Mouse (Mus musculus) neural tube, embryonic 12.5 days (tissue): ENCODE measurements at regions not wholly inside any gene's neighbourhood (a gene's known extent, or its start where the extent isn't known, plus 50 kb on each side); places are given as distances from the start of the nearest gene placed in this dataset.

ENCODE experiments used
- ATAC-seq: fragments of 200-750 bp; cut with Nextera tagmentation; 2 replicates; pipeline ENCODE4 v1.8.0; 2017; ENCODE audit warnings: low read depth, mild to moderate bottlenecking, moderate TSS enrichment, moderate library complexity; ENCODE audit not compliant: low FRiP score
- H3K27ac ChIP-seq: fragments of 300-500 bp; sonication (generic); 2 replicates; pipeline ENCODE4 v1.5.1; 2016
- H3K27me3 ChIP-seq: fragments of 300-500 bp; sonication (generic); replicated peaks from 2 replicates; pipeline ENCODE4 v1.6.1; 2016; ENCODE audit warnings: mild to moderate bottlenecking
- H3K36me3 ChIP-seq: fragments of 300-500 bp; sonication (generic); 2 replicates; pipeline ENCODE4 v1.6.1; 2016; ENCODE audit warnings: mild to moderate bottlenecking
- H3K4me1 ChIP-seq: fragments of 300-500 bp; sonication (generic); 2 replicates; pipeline ENCODE4 v1.6.1; 2016
- H3K4me2 ChIP-seq: fragments of 300-500 bp; sonication (generic); replicated peaks from 2 replicates; pipeline ENCODE4 v1.6.1; 2016; ENCODE audit warnings: mild to moderate bottlenecking
- H3K4me3 ChIP-seq: fragments of 300-500 bp; sonication (generic); 2 replicates; pipeline ENCODE4 v1.5.1; 2016
- H3K9ac ChIP-seq: fragments of 300-500 bp; sonication (generic); 2 replicates; pipeline ENCODE4 v1.6.1; 2016; ENCODE audit warnings: mild to moderate bottlenecking
- H3K9me3 ChIP-seq: fragments of 300-500 bp; sonication (generic); 2 replicates; pipeline ENCODE4 v1.6.1; 2016; ENCODE audit warnings: mild to moderate bottlenecking
- WGBS: fragments of 180-500 bp; shearing (Covaris S2); methylation state at CpG from one replicate; pipeline ENCODE4 v1.1.7; 2016; 5-methylcytosine and 5-hydroxymethylcytosine counted together

DNA sequence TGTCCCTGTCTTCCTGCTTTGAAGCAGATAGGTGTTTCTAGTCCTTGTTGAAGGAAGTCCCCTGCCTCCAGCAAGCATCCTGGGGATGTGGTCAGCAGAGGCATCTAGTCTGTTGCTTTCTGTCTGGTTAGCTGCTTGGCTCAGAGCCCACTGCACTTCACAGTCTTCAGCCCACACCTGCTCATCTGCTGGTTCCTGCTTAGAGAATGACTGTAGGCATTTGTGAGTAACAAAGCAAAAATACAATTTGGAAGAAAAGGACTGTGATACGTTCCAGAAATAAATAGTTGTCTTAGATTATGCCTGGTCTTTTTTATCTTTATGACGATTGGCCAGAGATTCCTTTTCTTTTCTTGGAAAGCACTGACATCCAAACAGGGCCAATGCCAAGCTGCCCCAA is 246.6 kb upstream of the Sox2 start:
- no peaks in the 10 kb centered on the region for H3K4me1 ChIP-seq

DNA sequence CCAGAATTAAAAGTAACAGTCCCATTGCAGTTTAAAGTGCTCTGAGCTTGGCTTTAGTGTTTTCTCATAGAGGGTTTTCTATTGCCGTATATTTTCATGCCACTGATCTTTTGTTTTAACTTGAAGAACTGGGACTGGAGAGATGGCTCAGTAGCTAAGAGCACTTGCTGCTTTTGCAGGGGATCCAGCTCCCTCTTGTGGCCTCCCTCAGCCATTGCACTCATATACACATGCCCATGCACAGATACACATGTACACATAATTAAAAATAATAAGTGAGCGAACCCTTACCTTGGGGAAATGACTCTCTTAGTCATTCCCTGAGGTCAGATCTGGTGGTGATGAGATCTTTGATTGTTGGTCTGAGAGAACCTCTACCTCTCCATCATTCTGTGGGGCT is 258.9 kb upstream of the Sox2 start:
- H3K9ac ChIP-seq: no peak overlapping the region
- no peaks in the 10 kb centered on the region for H3K36me3 ChIP-seq
- no peak for ATAC-seq
- 91% methylated on average over 2 of the region's 2 CpGs for WGBS
- no peak overlapping the region for H3K4me3 ChIP-seq
- peaks cover 12% of the 10 kb centered on the region for H3K9me3 ChIP-seq
- no peak overlapping the region for H3K27ac ChIP-seq
- no peaks in the 10 kb centered on the region for H3K4me1 ChIP-seq
- no peaks in the 10 kb centered on the region for H3K27me3 ChIP-seq
- no peak overlapping the region for H3K4me2 ChIP-seq

More for the DNA sequence above, 246.6 kb upstream of the Sox2 start:
- ATAC-seq: no peak
- H3K27me3 ChIP-seq: no peaks in the 10 kb centered on the region
- no peak overlapping the region for H3K4me3 ChIP-seq
- H3K4me2 ChIP-seq: no peak overlapping the region
- no peaks in the 10 kb centered on the region for H3K9me3 ChIP-seq
- WGBS: 92% methylated on average over 2 of the region's 2 CpGs
- H3K36me3 ChIP-seq: no peaks in the 10 kb centered on the region
- H3K9ac ChIP-seq: no peak overlapping the region
- no peak overlapping the region for H3K27ac ChIP-seq

DNA sequence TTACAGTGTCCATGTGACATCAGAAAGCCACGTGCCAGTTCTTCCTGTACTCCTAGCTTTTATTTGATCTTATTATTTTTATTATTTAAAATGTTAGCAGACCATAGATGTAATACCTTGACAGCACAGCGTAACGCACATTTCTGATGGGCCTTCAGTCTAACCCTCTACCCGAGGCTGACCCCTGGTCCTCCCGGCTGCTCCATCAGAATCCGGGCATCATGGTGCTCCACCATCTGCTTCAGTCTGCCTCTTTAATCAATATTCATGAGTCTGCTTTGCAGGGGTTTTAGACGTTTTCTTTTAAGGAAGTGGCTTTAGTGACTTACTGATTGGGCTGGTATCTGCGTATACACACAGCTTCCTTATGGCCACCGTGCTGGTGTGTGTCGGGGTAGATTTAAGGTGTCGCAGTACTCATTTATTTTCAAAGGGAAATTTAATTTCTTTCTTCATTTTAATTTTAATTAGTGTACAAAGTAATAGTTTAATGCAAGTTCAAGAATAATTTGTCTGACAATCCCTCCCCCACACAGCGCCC is 265.2 kb upstream of the Sox2 start:
- 59% methylated on average over 12 of the region's 12 CpGs for WGBS
- ATAC-seq: no peak
- no peak overlapping the region for H3K4me3 ChIP-seq
- H3K9ac ChIP-seq: no peak overlapping the region
- no peaks in the 10 kb centered on the region for H3K27me3 ChIP-seq
- H3K4me1 ChIP-seq: 0 out of 2 replicates have a peak, but pooled peaks cover 2% of the 10 kb centered on the region
- H3K36me3 ChIP-seq: no peaks in the 10 kb centered on the region
- no peaks in the 10 kb centered on the region for H3K9me3 ChIP-seq
- H3K4me2 ChIP-seq: no peak overlapping the region
- no peak overlapping the region for H3K27ac ChIP-seq

DNA sequence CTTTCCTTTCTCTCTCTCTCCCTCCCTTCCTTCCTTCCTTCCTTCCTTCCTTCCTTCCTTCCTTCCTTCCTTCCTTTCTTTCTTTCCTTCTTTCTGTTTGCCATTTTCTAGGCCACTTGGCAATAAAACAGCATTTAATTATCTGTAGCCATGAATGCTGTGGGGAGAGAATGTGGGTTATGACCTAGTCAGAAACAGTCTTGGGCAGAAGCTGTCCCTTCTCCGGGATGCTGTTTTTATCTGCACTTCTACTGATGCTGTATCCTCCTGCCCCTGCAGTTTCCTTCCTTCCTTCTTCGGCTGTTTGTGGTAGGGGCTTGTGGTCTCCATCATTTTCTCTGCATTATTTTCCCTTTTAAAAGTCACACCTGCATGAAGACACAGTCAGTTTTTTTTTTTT is 272.3 kb upstream of the Sox2 start:
- no peak for ATAC-seq
- no peaks in the 10 kb centered on the region for H3K27me3 ChIP-seq
- no peaks in the 10 kb centered on the region for H3K9me3 ChIP-seq
- no peak overlapping the region for H3K4me3 ChIP-seq
- peak overlapping the region; percentile 42; the same call in 1 of the 2 replicates for H3K4me2 ChIP-seq
- no peak overlapping the region for H3K9ac ChIP-seq
- no peaks in the 10 kb centered on the region for H3K36me3 ChIP-seq
- WGBS: 30% methylated on average over 2 of the region's 2 CpGs
- H3K4me1 ChIP-seq: peaks cover 9% of the 10 kb centered on the region; the same call in 1 of the 2 replicates
- H3K27ac ChIP-seq: no peak overlapping the region

DNA sequence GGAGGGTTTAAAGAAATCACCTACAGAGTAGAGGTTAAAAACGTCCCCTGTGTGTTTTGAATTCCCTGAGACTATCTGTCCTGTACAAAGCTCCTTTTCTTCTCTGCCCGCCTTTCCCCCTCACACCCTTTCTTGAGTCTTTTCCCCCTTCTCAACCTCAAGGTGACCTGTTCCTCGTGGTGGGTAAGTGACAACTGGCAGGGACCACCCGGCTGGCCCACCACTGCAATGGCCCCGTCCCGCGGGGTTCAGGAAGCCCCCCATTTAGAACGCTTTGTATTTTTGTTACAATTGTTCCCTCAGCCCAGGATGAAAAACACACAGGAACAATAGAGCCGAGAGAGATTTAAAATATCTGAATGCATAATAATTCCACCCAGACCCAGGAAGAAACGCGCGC is 272.9 kb upstream of the Sox2 start:
- Histone ChIP-seq H3K9me3 (no peaks in the 10 kb centered on the region), H3K36me3 (no peaks in the 10 kb centered on the region), H3K27me3 (no peaks in the 10 kb centered on the region), H3K27ac (no peak overlapping the region), H3K4me3 (no peak overlapping the region), H3K9ac (no peak overlapping the region), H3K4me2 (peak overlapping the region; percentile 42), H3K4me1 (peaks cover 9% of the 10 kb centered on the region; the same call in 1 of the 2 replicates)
- 27% methylated on average over 12 of the region's 12 CpGs for WGBS
- ATAC-seq: no peak

DNA sequence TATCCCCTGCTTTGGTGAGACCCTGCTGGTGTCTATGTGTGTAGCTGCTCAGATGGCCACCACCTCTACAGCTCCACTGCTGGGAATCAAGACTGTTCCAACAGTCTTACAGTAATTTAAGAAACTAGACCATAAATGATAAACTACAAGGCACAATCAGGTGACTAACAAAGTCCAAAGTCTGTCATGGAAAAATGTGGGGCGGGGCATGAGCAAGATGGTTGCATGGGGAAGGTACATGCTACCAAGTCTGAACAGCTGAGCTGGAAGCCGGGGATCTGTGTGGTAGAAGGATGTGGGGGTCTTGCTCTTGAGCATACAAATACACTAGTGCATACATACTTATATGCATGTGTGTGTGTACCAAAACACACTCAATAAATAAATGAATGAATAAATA is 278.8 kb upstream of the Sox2 start:
- Histone ChIP-seq H3K27me3 (no peaks in the 10 kb centered on the region), H3K9me3 (no peaks in the 10 kb centered on the region), H3K4me3 (no peak overlapping the region), H3K27ac (no peak overlapping the region), H3K4me1 (no peaks in the 10 kb centered on the region), H3K9ac (no peak overlapping the region), H3K36me3 (no peaks in the 10 kb centered on the region), H3K4me2 (no peak overlapping the region)
- no peak for ATAC-seq
- 96% methylated on average over 2 of the region's 2 CpGs for WGBS

DNA sequence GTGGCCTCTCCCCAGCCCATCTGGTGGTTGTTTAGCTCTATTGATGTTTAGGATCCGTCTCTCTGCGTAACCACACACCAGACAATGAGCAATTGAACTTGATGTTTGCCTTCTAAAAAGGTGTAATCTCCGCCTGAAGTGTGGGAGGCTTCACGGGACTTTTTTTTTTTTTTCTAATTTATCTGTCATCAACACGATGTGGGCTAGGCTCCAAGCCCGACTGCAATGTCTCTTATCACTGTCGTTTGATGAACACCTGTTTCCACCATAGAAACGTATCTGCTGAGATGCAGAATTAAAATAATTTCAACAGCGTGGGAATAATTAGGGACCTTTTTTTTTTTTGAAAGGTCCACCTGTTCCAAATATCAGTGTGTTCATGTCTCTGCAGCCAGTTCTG is 257.0 kb upstream of the Dnajc19 start:
- no peak overlapping the region for H3K27ac ChIP-seq
- H3K4me2 ChIP-seq: no peak overlapping the region
- H3K9me3 ChIP-seq: no peaks in the 10 kb centered on the region
- H3K4me3 ChIP-seq: no peak overlapping the region
- H3K36me3 ChIP-seq: no peaks in the 10 kb centered on the region
- 83% methylated on average over 9 of the region's 9 CpGs for WGBS
- no peak for ATAC-seq
- H3K9ac ChIP-seq: no peak overlapping the region
- no peaks in the 10 kb centered on the region for H3K4me1 ChIP-seq
- H3K27me3 ChIP-seq: no peaks in the 10 kb centered on the region

DNA sequence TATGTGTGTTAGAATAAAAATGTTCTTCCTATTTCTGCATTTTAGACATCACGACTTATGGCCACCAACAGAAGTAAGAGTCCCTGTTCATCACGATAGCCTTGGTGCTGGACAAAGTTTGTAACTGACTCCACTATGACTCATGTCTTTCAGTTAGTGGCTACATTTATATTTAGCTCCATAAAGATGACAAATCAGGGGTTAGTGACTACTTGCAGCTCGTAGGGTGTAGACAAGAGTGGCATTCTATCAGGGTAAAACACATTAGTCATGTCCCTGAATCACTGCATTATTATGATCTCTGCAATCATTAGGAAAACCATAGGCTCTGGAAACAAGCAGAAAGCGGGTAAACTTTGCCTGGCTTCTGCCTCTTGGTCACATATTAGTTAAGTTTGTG is 252.4 kb upstream of the Dnajc19 start:
- no peaks in the 10 kb centered on the region for H3K36me3 ChIP-seq
- no peaks in the 10 kb centered on the region for H3K27me3 ChIP-seq
- no peak overlapping the region for H3K4me2 ChIP-seq
- H3K9me3 ChIP-seq: no peaks in the 10 kb centered on the region
- H3K27ac ChIP-seq: no peak overlapping the region
- H3K4me1 ChIP-seq: peaks cover 17% of the 10 kb centered on the region
- H3K9ac ChIP-seq: no peak overlapping the region
- ATAC-seq: no peak
- H3K4me3 ChIP-seq: no peak overlapping the region
- 87% methylated on average over 4 of the region's 4 CpGs for whole genome bisulfite sequencing

DNA sequence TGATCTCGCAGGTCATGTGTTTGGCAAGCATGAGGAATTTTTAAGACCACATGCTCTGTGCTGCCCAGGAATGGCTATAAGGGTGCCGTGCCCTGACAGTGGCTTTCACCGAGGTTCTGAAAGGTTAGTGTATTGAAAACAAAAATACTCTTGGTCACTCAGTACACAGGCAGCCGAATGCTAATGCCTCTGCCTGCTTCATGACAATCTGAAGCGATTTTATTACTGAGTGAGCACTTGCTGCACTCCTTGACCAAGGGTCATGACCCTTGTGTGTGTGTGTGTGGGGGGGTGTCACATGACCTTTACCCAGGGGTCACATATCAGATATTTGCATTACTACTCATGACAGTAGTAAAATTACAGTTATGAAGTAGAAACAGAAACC is 250.8 kb upstream of the Dnajc19 start:
- H3K4me1 ChIP-seq: peaks cover 17% of the 10 kb centered on the region
- peak; percentile 52 for ATAC-seq
- no peak overlapping the region for H3K27ac ChIP-seq
- no peaks in the 10 kb centered on the region for H3K36me3 ChIP-seq
- H3K27me3 ChIP-seq: no peaks in the 10 kb centered on the region
- WGBS: 17% methylated on average over 5 of the region's 5 CpGs
- H3K4me2 ChIP-seq: peak overlapping the region; percentile 35; the same call in 1 of the 2 replicates
- H3K9ac ChIP-seq: no peak overlapping the region
- no peak overlapping the region for H3K4me3 ChIP-seq
- H3K9me3 ChIP-seq: no peaks in the 10 kb centered on the region

DNA sequence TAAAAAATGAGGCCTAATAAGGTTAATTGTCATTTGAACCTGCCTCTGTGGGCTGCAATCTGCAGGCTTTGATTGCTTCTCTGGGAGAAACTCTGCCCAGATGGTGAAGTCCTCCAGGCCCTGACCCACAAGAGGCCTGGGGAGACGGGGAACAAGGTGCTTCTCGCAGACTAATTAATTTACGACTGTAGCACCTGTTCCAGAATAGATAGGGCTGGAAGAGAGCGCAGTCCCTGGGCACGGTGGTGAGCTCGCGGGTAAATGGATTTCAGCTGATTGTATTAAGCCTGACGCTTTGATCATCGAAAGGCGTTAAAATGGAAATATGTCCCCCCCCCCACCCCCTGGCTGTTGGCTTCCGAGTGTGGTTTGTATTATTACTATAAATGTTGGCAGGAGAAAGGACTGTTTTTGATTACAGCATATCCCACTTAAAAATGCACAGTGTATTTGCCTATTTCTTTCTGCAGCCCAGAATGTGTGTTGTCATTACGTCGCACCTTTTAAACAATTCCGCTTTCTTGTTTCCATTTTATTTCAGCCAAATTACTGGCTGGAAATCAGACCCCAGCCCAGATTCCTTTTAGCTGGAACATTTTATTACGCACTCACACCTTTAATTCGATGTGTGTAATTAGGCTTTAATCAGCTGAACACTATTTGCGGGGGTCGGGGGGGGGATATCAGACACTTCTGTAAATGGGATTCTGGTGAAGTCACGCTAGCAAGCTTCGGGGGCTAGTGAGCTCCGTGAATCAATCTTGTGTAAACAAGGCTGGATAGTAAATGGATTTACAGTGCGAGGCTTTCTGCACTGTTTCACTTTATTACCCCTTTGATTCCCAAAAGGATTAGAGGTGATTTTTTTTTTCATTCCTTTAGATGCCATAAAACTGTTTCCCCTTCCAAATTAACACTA is 250.1 kb upstream of the Dnajc19 start:
- H3K4me1 ChIP-seq: peaks cover 17% of the 10 kb centered on the region
- no peak overlapping the region for H3K9ac ChIP-seq
- no peaks in the 10 kb centered on the region for H3K9me3 ChIP-seq
- peak overlapping the region; percentile 35; the same call in 1 of the 2 replicates for H3K4me2 ChIP-seq
- ATAC-seq: peak; percentile 79
- H3K4me3 ChIP-seq: no peak overlapping the region
- 24% methylated on average over 22 of the region's 22 CpGs for WGBS
- H3K27ac ChIP-seq: no peak overlapping the region
- 0 out of 2 replicates have a peak, but pooled peaks cover 5% of the 10 kb centered on the region for H3K27me3 ChIP-seq
- no peaks in the 10 kb centered on the region for H3K36me3 ChIP-seq

DNA sequence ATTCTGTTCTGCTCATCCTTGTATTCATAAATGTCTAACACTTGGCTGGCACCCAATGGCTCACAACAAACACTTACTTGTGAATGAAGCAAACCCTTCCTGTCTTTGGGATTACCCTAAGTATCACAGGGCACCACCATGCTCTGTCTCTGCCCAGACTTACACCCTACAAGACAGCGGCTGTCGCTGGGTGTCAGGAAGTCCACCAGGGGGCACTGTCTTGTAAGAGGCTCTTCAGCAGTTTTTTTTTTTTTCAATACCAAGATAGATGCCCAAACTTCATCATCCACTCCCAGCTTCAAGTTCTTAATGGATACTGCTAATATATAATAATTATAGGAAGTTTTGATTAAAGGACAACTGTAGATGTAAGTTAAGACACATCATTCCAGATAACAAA is 247.7 kb upstream of the Dnajc19 start:
- no peak for ATAC-seq
- WGBS: 37% methylated on average over 2 of the region's 2 CpGs

DNA sequence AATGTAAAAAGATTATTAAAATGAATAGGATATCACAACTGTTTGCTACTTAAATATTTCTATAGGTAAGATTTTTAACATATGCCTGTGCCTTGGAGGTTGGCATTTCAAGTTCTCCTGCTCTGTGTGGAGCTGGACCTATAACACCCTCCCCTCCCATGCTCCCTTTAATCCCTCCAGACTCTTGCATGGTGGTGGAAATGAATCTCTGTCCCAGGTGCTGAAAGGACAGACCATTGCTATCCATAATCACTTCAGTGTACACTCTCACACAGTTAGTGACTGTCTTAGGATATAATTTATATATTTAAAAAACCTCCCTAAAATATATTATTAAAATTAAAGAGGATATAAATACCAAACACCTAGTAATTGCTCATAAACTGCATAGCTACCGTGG is 244.5 kb upstream of the Dnajc19 start:
- 86% methylated on average over 1 of the region's 1 CpGs for WGBS

More for the DNA sequence above, 247.7 kb upstream of the Dnajc19 start:
- Histone ChIP-seq H3K27ac (no peak overlapping the region), H3K36me3 (no peaks in the 10 kb centered on the region), H3K9me3 (no peaks in the 10 kb centered on the region), H3K9ac (no peak overlapping the region), H3K4me2 (no peak overlapping the region), H3K4me3 (no peak overlapping the region), H3K27me3 (0 out of 2 replicates have a peak, but pooled peaks cover 6% of the 10 kb centered on the region), H3K4me1 (peaks cover 17% of the 10 kb centered on the region)

More for the DNA sequence above, 244.5 kb upstream of the Dnajc19 start:
- Histone ChIP-seq H3K4me3 (no peak overlapping the region), H3K27ac (no peak overlapping the region), H3K9me3 (no peaks in the 10 kb centered on the region), H3K9ac (no peak overlapping the region), H3K4me2 (no peak overlapping the region), H3K27me3 (0 out of 2 replicates have a peak, but pooled peaks cover 6% of the 10 kb centered on the region), H3K36me3 (no peaks in the 10 kb centered on the region), H3K4me1 (peaks cover 2% of the 10 kb centered on the region; the same call in 1 of the 2 replicates)
- ATAC-seq: no peak
